Mouse (Mus musculus): ENCODE measurements at regions not wholly inside any gene's neighbourhood (a gene's known extent, or its start where the extent isn't known, plus 50 kb on each side); places are given as distances from the start of the nearest gene placed in this dataset.
"Not testable (repeated sequence)": the region's sequence is repeated elsewhere in the genome, so short reads cannot be mapped to it uniquely, and the experiment has no call there.

GRCm38 (mm10) chr6:95058017-95058416 is 59.0 kb upstream of the Kbtbd8 start:
- DNase-seq (ENCODE audit: low spot score), result no peak

GRCm38 (mm10) chr6:95056222-95056621 is 60.8 kb upstream of the Kbtbd8 start:
- DNase-seq (ENCODE audit: low spot score), result no peak

GRCm38 (mm10) chr6:95053717-95054382 is 63.2 kb upstream of the Kbtbd8 start:
- DNase-seq (ENCODE audit: low spot score), result no peak

GRCm38 (mm10) chr6:95041351-95041750 is 75.7 kb upstream of the Kbtbd8 start:
- DNase-seq (ENCODE audit: low spot score), result not testable (repeated sequence)

- DNase-seq (ENCODE audit: low spot score), result no peak
Observed at GRCm38 (mm10) chr6:95024239-95024638, 92.8 kb upstream of the Kbtbd8 start.

- DNase-seq (ENCODE audit: low spot score), result no peak
Observed at GRCm38 (mm10) chr6:95021724-95022123, 95.3 kb upstream of the Kbtbd8 start.

GRCm38 (mm10) chr6:95017911-95018310 is 99.1 kb upstream of the Kbtbd8 start:
- DNase-seq (ENCODE audit: low spot score), result no peak

- no peak for DNase-seq (ENCODE audit: low spot score)
Observed at GRCm38 (mm10) chr6:95017484-95017883, 99.6 kb upstream of the Kbtbd8 start.

- DNase-seq (ENCODE audit: low spot score), result no peak
Observed at GRCm38 (mm10) chr6:95013096-95013495, 103.9 kb upstream of the Kbtbd8 start.

- no peak for DNase-seq (ENCODE audit: low spot score)
Observed at GRCm38 (mm10) chr6:95006485-95006884, 110.6 kb upstream of the Kbtbd8 start.

GRCm38 (mm10) chr6:95003716-95004115 is 113.3 kb upstream of the Kbtbd8 start:
- DNase-seq (ENCODE audit: low spot score), result no peak

GRCm38 (mm10) chr6:94999562-94999961 is 117.5 kb upstream of the Kbtbd8 start:
- DNase-seq (ENCODE audit: low spot score), result peak; percentile 5

- DNase-seq (ENCODE audit: low spot score), result peak; percentile 7
Observed at GRCm38 (mm10) chr6:94999002-94999401, 118.0 kb upstream of the Kbtbd8 start.

GRCm38 (mm10) chr6:94998371-94998770 is 118.7 kb upstream of the Kbtbd8 start:
- no peak for DNase-seq (ENCODE audit: low spot score)

- DNase-seq (ENCODE audit: low spot score), result no peak
Observed at GRCm38 (mm10) chr6:94994376-94994775, 122.7 kb upstream of the Kbtbd8 start.

- no peak for DNase-seq (ENCODE audit: low spot score)
Observed at GRCm38 (mm10) chr6:94987427-94987826, 129.6 kb upstream of the Kbtbd8 start.

- DNase-seq (ENCODE audit: low spot score), result no peak
Observed at GRCm38 (mm10) chr6:94986346-94986745, 130.7 kb upstream of the Kbtbd8 start.

- no peak for DNase-seq (ENCODE audit: low spot score)
Observed at GRCm38 (mm10) chr6:94984411-94984895, 132.6 kb upstream of the Kbtbd8 start.

GRCm38 (mm10) chr6:94968683-94969082 is 148.4 kb upstream of the Kbtbd8 start:
- no peak for DNase-seq (ENCODE audit: low spot score)

- DNase-seq (ENCODE audit: low spot score), result no peak
Observed at GRCm38 (mm10) chr6:94966962-94967361, 150.1 kb upstream of the Kbtbd8 start.

- DNase-seq (ENCODE audit: low spot score), result no peak
Observed at GRCm38 (mm10) chr6:94963204-94963603, 153.8 kb upstream of the Kbtbd8 start.

GRCm38 (mm10) chr6:94962411-94963087 is 154.5 kb upstream of the Kbtbd8 start:
- DNase-seq (ENCODE audit: low spot score), result peak; percentile 7

GRCm38 (mm10) chr6:94961821-94962220 is 155.2 kb upstream of the Kbtbd8 start:
- DNase-seq (ENCODE audit: low spot score), result no peak

GRCm38 (mm10) chr6:94957990-94958389 is 159.1 kb upstream of the Kbtbd8 start:
- DNase-seq (ENCODE audit: low spot score), result no peak

Measured in urinary bladder, postnatal 14 days (tissue).